Mouse (Mus musculus): ENCODE measurements around the gene Yif1b. TPM values are rescaled to one million over a fixed set of nuclear protein-coding genes. Genes with fewer than 3 reads are reported as not detected.

Yif1b gene
- polyA plus RNA-seq, 1 experiment = 49.8 TPM

- WGBS = 77% methylated on average over 24 of the region's 24 CpGs
- Histone ChIP-seq H3K27me3 (ENCODE audit: control insufficient read depth, insufficient read depth, low read length) (no peaks in the 10 kb centered on the region), H3K4me1 (ENCODE audit: control insufficient read depth, insufficient read depth, insufficient read length, low read length) (no peaks in the 10 kb centered on the region; the same call in 1 of the 2 replicates), H3K36me3 (ENCODE audit: control insufficient read depth, insufficient read depth, low read length) (no peaks in the 10 kb centered on the region), H3K27ac (ENCODE audit: insufficient read depth, low read depth, low read length) (no peak overlapping the region), H3K4me3 (ENCODE audit: low read depth, low read length) (no peak overlapping the region)
- no peak for TF ChIP-seq CTCF (IDR thresholded peaks at IDR 0.05; ENCODE audit: extremely low read depth, insufficient read length, insufficient replicate concordance, low read depth, low read length)
- no peak for TF ChIP-seq POLR2A (IDR thresholded peaks at IDR 0.05; ENCODE audit: low read depth, low read length)
Observed at GRCm38 (mm10) chr7:29295861-29296647, 57.9 kb downstream of the Yif1b start.

DNA sequence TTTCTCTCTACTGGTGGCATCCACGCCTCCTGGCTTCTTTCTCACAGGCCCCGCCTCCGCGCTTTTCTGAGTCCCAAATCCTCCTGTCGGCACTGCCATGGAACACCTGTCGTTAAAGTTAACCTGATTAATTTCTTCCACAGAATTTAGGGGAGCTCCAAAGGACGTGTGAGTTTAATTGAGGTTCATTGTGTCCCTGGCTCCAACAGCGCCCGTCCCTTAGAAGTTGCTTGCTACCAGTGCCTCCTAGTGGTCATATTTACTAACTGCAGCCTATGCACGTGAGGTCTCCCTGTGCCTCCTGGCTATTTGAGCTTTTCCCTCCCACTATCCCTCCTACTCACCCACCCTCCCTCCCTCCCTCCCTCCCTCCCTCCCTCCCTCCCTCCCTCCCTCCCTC is 58.9 kb downstream of the Yif1b start:
- no peak overlapping the region for H3K27ac ChIP-seq (ENCODE audit: insufficient read depth, low read depth, low read length)
- no peaks in the 10 kb centered on the region for H3K27me3 ChIP-seq (ENCODE audit: control insufficient read depth, insufficient read depth, low read length)
- no peak overlapping the region for H3K4me3 ChIP-seq (ENCODE audit: low read depth, low read length)
- H3K4me1 ChIP-seq (ENCODE audit: control insufficient read depth, insufficient read depth, insufficient read length, low read length) = no peaks in the 10 kb centered on the region; the same call in 1 of the 2 replicates
- TF ChIP-seq CTCF (IDR thresholded peaks at IDR 0.05; ENCODE audit: extremely low read depth, insufficient read length, insufficient replicate concordance, low read depth, low read length) = peak; percentile 86; the same call in 1 of the 2 replicates
- no peak for TF ChIP-seq POLR2A (IDR thresholded peaks at IDR 0.05; ENCODE audit: low read depth, low read length)
- H3K36me3 ChIP-seq (ENCODE audit: control insufficient read depth, insufficient read depth, low read length) = no peaks in the 10 kb centered on the region
- 6% methylated on average over 10 of the region's 10 CpGs for WGBS

Other genes with a start within 250 kb of the Yif1b start
- 0.03 and 0.05 TPM in 2 replicates for gene Ryr1, start 113.2 kb upstream of the Yif1b start, polyA plus RNA-seq (2012; rRNA removed)
- 3.3 TPM in 2 replicates for gene Rasgrp4, start 103.5 kb upstream of the Yif1b start, polyA plus RNA-seq (2012; rRNA removed)
- gene Fam98c, start 82.1 kb upstream of the Yif1b start, polyA plus RNA-seq (2012; rRNA removed) = 72.6 and 216 TPM in 2 replicates
- 0.74 and 0.88 TPM in 2 replicates for gene Ggn, start 68.1 kb upstream of the Yif1b start, polyA plus RNA-seq (2012; rRNA removed)
- 1.2 and 1.9 TPM in 2 replicates for gene Spred3, start 67.9 kb upstream of the Yif1b start, polyA plus RNA-seq (2012; rRNA removed)
- gene Psmd8, start 57.6 kb upstream of the Yif1b start, polyA plus RNA-seq (2012; rRNA removed) = 73.0 and 127 TPM in 2 replicates
- 0.32 and 0.53 TPM in 2 replicates for gene Catsperg1, start 24.3 kb upstream of the Yif1b start, polyA plus RNA-seq (2012; rRNA removed)
- gene Kcnk6, start 5.8 kb upstream of the Yif1b start, polyA plus RNA-seq (2012; rRNA removed) = 23.4 and 42.4 TPM in 2 replicates
- gene 2200002D01Rik, start 10.1 kb downstream of the Yif1b start, polyA plus RNA-seq (2012; rRNA removed) = 287 and 852 TPM in 2 replicates
- gene Spint2, start 43.6 kb downstream of the Yif1b start, polyA plus RNA-seq (2012; rRNA removed) = 663 and 1,754 TPM in 2 replicates
- gene Ppp1r14a, start 51.0 kb downstream of the Yif1b start, polyA plus RNA-seq (2012; rRNA removed) = 34.1 and 57.4 TPM in 2 replicates
- 0.47 and 0.53 TPM in 2 replicates for gene Dpf1, start 65.6 kb downstream of the Yif1b start, polyA plus RNA-seq (2012; rRNA removed)

All from small intestine, adult 2 months (tissue).